Mouse (Mus musculus): Measurements from ENCODE around the gene Gm45717. TPM values are rescaled to one million over a fixed set of nuclear protein-coding genes. Genes with fewer than 3 reads are reported as not detected.

The Gm45717 gene
- total RNA-seq, 2 experiments from 2014 or later = not detected

DNA sequence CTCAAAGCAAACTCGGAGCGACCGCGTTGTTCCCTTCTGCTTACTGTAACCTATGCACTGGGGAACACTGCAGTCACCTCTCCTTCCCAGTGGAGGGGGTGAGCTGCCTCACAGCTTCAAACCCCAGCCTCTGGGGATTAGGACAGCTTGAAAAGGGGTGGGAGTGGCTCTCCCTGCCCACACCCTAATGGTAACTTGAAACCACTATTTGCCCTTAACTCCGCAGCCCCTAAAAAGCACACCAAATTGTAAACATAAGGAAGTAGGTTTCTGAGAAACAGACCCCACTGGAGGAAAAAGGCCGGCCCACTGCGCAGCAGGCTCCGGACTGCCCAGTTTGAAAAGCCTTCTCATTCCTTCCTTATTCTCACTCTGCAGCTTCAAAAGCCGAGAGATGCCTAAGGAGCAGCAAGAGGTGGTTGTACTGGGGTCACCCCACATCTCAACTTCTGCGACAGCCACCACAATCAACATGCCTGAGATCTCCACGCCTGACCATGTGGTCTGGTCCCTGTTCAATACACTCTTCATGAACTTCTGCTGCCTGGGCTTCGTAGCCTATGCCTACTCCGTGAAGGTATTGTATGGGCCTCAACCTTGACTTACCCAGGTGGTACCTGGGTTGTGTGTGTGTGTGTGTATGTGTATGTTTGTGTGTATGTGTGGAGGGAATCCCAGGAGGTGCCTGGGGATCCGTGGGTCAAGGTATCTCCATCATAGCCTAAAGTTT lies 12.3 kb upstream of the Gm45717 start:
- no peak for DNase-seq

DNA sequence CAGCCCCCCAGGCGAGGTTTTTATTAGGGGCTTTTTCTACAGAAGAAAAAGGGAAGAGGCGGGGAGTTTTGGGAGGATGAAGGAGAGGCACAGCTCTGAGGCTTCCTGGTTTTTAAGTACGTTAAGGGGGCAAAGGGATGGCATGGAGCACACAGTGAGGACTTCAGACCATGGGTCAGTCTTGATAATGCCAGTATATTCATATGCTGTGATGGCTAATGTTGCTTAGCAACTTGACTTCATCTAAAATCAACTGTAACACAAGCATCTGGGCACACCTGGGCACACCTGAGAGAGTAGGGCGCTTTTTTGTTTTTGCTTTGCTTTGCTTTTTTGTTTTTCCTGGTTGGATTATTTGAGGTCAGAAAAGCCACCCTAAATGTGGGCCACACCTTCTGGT lies 11.2 kb upstream of the Gm45717 start, which contains the start of gene Ifitm1:
Ifitm1 (plus strand) TSS at position 301 of the 400 bp plus-strand sequence.
- DNase-seq = no peak

GRCm38 (mm10) chr7:140962733-140963132 lies 7.0 kb upstream of the Gm45717 start:
- no peak for DNase-seq

- DNase-seq = no peak
These were observed 5.7 kb upstream of the Gm45717 start for GRCm38 (mm10) chr7:140961416-140961815.

GRCm38 (mm10) chr7:140960026-140960425 lies 4.3 kb upstream of the Gm45717 start:
- no peak for DNase-seq

GRCm38 (mm10) chr7:140959181-140959901 lies 3.6 kb upstream of the Gm45717 start:
- no peak for DNase-seq

- DNase-seq = no peak
These were observed 776 bp upstream of the Gm45717 start for GRCm38 (mm10) chr7:140956556-140956869.

DNA sequence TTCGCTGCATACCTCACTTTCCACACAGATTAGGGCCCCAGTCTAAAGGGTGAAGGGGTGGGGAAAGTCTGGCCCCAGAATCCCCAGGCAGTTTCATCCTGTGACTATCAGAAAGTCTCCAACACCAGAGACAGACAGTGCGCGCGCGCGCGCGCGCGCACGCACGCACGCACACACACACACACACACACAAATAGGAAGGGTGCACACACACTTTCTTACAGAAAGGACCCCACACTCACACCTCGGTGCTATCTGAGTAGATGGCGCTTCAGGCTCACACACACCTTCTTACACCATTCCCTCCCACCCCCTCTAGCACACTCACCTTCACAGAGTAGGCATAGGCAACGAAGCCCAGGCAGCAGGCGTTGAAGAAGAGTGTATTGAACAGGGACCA lies 395 bp downstream of the Gm45717 start:
- DNase-seq = no peak

GRCm38 (mm10) chr7:140954733-140955071 lies 1.0 kb downstream of the Gm45717 start:
- no peak for DNase-seq

DNA sequence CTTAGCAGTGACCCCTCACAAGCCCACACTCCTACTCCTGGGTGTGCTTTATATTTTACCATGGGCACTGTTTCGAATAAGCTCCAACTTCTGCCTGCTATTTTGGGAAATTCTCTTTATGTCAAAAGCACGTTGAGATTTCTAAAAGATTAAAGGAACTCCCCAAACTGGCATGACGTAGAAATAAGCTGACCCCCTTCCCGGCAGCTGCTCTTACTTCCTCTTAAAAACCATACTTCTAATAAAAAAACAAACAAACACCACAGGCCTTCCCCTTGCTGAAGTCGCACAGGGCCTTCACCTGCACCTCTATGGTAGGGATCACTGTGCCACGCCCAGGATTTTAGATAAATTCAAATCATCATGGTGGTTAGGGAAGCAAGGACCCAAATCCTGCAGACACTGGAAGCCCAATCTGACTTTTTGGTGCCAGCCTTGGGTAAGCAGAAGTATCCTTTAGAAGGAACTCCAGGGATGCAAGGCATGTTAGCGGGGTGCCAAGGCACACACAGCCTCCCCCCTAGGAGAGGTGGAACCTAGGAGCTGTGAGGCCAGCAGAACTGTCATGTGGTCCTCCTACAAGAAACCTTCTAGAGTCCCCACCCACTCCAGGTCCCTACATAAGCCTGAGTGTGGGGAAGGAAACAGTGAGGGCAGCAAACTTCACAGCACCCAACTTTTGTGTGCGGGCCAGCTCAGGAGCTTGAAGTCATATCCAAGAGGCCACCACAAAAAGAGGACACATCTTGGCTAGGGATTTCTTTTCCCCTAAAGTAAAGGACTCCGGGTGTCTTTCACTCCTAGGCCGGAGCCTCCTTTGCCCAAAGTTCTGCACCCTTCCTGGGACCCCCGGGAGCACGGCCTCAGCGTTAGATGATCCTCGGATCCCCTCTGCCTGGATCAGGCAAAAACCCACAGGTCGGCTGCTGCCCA lies 1.7 kb downstream of the Gm45717 start:
- DNase-seq = no peak

DNA sequence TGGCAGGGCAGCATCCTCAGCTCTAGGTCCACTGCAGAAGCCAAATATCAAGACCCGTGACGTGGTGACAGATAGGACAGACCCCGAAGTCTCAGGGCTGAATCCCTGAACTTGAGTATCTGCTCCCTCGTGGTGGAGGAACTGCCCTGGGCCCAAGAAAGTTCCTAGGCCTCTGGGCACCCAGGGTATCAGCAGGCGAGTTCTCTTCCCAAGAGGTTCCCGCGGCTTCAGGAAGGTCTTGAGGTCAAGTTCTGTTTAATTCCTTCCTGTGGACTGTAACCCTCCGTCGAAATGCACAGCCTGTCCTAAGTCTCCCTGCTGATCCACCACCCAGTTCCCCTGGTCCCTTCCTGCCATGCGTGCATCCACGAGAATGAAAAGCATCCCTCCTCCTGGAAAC lies 2.6 kb downstream of the Gm45717 start:
- DNase-seq = no peak

DNA sequence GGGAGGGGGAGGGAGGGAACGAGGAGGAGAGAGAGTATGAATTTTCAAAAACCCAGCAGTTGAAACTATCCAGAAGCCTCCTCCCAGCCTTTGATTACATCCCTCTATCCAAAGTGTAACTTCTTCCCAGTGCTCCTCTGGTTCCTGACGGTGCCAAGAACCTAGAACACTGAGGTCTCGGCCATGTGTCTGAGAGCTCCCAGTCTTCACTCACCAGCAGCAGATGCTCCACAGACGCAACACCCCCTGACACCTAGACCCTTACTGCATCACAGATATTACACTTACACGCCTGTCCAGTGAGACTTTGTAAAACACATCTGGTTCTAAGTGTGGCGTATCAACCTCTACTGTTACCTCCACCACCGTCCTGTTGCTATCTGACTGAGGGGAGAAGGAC lies 3.3 kb downstream of the Gm45717 start:
- no peak for DNase-seq

DNA sequence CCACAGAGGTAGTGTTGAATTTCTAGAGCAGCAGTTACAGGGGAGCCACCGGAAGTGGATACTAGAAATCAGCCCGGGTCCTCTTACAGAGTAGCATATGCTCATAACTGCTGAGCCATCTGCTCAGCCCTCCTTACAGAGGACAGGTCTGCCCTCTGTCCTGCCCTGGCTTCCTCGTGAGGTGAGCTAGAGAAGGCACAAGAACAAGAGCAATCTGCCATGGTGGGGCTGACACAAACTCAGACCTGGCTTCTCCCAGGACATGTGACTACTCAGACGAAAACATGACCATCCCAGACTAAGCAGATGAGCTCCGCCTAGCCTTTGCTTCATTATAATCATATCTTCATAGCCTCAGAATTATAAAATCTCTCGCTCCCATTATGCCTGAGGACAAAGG lies 4.0 kb downstream of the Gm45717 start:
- DNase-seq = no peak

DNA sequence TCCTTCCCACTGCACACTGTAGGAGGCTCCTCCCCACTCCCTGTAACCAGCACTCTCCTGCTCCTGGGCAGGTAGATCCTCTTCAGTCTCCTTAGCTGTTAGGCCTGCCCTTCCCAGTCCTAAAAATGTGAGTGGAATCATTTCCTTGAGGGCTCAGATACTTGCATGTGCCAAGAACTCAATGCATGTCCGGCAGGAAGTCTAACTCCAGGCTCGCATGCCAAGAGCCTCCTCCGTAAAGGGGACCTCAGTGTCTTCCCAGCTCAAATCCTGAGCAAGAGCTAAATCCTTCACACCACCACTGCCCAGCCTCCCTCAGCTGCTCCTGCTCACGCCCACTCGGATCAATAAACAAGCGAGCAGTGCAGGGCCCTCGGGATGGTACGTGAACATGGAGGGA lies 4.7 kb downstream of the Gm45717 start:
- DNase-seq = no peak

DNA sequence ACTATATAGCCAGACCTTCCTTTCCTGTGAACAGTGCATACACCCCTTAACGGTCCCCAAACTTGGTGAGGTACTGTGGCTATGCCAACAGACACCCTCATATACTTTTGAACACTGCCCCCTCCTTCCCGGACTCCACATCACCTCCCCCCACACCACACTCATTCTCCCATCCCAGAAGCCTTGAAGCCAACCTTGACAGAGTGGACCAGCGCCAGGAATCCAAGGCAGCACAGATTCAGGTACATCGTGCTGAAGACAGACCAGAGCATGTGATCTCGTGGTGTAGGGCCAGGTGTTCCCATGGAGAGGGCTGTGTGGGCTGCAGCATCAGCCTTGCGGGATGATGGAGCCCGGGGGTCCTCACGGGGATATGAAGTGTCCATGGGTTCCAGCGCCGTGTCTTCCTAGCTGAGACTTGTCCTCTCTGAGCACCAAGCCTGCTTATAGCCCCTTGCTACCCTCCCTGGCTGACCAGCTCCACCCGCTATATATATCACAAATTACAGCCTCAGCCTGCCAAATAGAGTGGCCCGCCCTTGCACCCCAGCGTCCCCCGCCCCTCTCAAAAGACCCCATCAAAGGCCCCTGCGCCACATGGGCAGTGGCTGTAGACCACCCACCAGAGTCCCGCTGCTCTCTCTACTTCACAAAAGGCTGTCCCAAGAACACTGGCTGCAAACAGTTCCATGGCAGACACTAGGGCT lies 5.8 kb downstream of the Gm45717 start, which contains the start of gene Ifitm5:
Ifitm5 (minus strand) TSS at position 468 of the 707 bp plus-strand sequence.
- no peak for DNase-seq

DNA sequence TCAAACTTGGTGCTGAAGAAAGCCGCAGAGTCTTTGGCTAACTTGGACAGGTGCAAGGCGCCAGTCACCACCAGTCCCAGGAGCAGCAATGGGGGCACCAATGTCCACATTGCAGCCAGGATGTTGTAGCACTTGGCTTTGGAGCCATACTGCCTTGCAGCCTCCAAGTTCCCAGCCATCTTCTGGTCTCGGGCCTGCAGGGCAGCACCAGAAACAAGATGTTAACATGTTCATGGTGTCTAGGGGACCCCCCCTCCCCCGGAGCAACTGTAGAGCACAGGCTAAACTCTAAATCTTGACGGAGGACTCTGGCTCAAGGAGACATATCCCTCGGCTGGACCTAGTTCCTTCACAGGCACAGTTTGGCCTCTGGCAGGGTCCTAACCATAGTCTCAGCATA lies 6.5 kb downstream of the Gm45717 start:
- DNase-seq = no peak

- DNase-seq = no peak
These were observed 7.6 kb downstream of the Gm45717 start for GRCm38 (mm10) chr7:140948161-140948560.

GRCm38 (mm10) chr7:140946980-140947379 lies 8.8 kb downstream of the Gm45717 start:
- DNase-seq = no peak

GRCm38 (mm10) chr7:140946311-140946710 lies 9.4 kb downstream of the Gm45717 start:
- DNase-seq = no peak

- no peak for DNase-seq
These were observed 10.5 kb downstream of the Gm45717 start for GRCm38 (mm10) chr7:140945247-140945646.

- no peak for DNase-seq
These were observed 11.5 kb downstream of the Gm45717 start for GRCm38 (mm10) chr7:140944236-140944635.

DNA sequence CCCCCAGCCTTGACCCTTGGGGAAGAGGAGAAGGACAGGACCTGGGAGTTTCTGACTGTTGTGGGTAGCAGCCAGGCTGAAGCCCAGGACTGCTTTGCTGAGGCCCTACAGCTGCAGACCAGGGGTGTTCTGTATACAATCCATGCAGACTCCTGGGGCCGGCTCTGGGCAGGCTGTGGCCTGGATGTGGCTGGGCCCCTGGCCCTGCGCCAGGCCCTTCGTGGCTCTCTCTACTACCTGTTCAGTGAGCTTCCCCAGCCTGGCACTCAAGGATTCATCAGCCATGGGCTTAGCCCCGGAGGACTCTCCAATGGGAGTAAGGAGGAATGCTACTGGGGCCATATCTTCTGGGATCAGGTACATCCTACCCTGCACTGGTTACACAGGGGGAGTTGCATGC lies 12.4 kb downstream of the Gm45717 start:
- DNase-seq = no peak
